Mouse (Mus musculus): ENCODE measurements around the gene Galm. TPM values are rescaled to one million over a fixed set of nuclear protein-coding genes. Genes with fewer than 3 reads are reported as not detected.
A peak's percentile ranks its signal among the peaks of the same experiment; 100 is the strongest.
"Not testable (repeated sequence)": the region's sequence is repeated elsewhere in the genome, so short reads cannot be mapped to it uniquely, and the experiment has no call there.

The Galm gene
- total RNA-seq, 2 experiments from 2014 or later: 3.8 to 5.4 TPM

- no peak overlapping the region for H3K4me3 ChIP-seq
- H3K27ac ChIP-seq: no peak overlapping the region
- no peak for TF ChIP-seq CTCF (conservative IDR thresholded peaks at IDR 0.05)
- DNase-seq (ENCODE audit: low spot score in 2 of 2): no peak
Observed at GRCm38 (mm10) chr17:80174146-80174545, 46.9 kb downstream of the Galm start.

GRCm38 (mm10) chr17:80174699-80175385 lies 47.6 kb downstream of the Galm start:
- Histone ChIP-seq H3K4me3 (no peak overlapping the region), H3K27ac (no peak overlapping the region)
- DNase-seq (ENCODE audit: low spot score in 2 of 2): no peak
- no peak for TF ChIP-seq CTCF (conservative IDR thresholded peaks at IDR 0.05)

- H3K4me3 ChIP-seq: no peak overlapping the region
- no peak for DNase-seq (ENCODE audit: low spot score in 2 of 2)
- no peak for TF ChIP-seq CTCF (conservative IDR thresholded peaks at IDR 0.05)
- H3K27ac ChIP-seq: no peak overlapping the region
Observed at GRCm38 (mm10) chr17:80175386-80175739, 48.1 kb downstream of the Galm start.

- no peak overlapping the region for H3K27ac ChIP-seq
- DNase-seq (ENCODE audit: low spot score in 2 of 2): no peak
- no peak for TF ChIP-seq CTCF (conservative IDR thresholded peaks at IDR 0.05)
- no peak overlapping the region for H3K4me3 ChIP-seq
Observed at GRCm38 (mm10) chr17:80175966-80176365, 48.7 kb downstream of the Galm start.

- not testable (repeated sequence) for DNase-seq (ENCODE audit: low spot score in 2 of 2); H3K4me3 ChIP-seq; H3K27ac ChIP-seq
Observed at GRCm38 (mm10) chr17:80178846-80179245, 51.6 kb downstream of the Galm start.

- peak; percentile 72 to 76 for DNase-seq (ENCODE audit: low spot score in 2 of 2)
- Histone ChIP-seq H3K4me3 (no peak overlapping the region), H3K27ac (no peak overlapping the region)
- TF ChIP-seq CTCF (conservative IDR thresholded peaks at IDR 0.05): peak; percentile 82
Observed at GRCm38 (mm10) chr17:80179959-80180358, 52.7 kb downstream of the Galm start.

- Histone ChIP-seq H3K4me3 (no peak overlapping the region), H3K27ac (no peak overlapping the region)
- DNase-seq (ENCODE audit: low spot score in 2 of 2): no peak
- no peak for TF ChIP-seq CTCF (conservative IDR thresholded peaks at IDR 0.05)
Observed at GRCm38 (mm10) chr17:80180468-80180867, 53.2 kb downstream of the Galm start.

- DNase-seq (ENCODE audit: low spot score in 2 of 2): no peak
- Histone ChIP-seq H3K4me3 (no peak overlapping the region), H3K27ac (no peak overlapping the region)
- no peak for TF ChIP-seq CTCF (conservative IDR thresholded peaks at IDR 0.05)
Observed at GRCm38 (mm10) chr17:80183615-80184014, 56.3 kb downstream of the Galm start.

- Histone ChIP-seq H3K27ac (no peak overlapping the region), H3K4me3 (no peak overlapping the region)
- peak; percentile 82 for TF ChIP-seq CTCF (conservative IDR thresholded peaks at IDR 0.05)
- DNase-seq (ENCODE audit: low spot score in 2 of 2): peak; percentile 23 to 30
Observed at GRCm38 (mm10) chr17:80193075-80193474, 65.8 kb downstream of the Galm start.

GRCm38 (mm10) chr17:80199160-80199778 lies 72.0 kb downstream of the Galm start:
- Histone ChIP-seq H3K27ac (no peak overlapping the region), H3K4me3 (no peak overlapping the region)
- no peak for DNase-seq (ENCODE audit: low spot score in 2 of 2)
- no peak for TF ChIP-seq CTCF (conservative IDR thresholded peaks at IDR 0.05)

- DNase-seq (ENCODE audit: low spot score in 2 of 2): no peak
- no peak for TF ChIP-seq CTCF (conservative IDR thresholded peaks at IDR 0.05)
- H3K27ac ChIP-seq: peak overlapping the region; percentile 99
- H3K4me3 ChIP-seq: peak overlapping the region; percentile 100
Observed at GRCm38 (mm10) chr17:80205657-80206056, 78.4 kb downstream of the Galm start.

- H3K4me3 ChIP-seq: peak overlapping the region; percentile 100
- no peak for DNase-seq (ENCODE audit: low spot score in 2 of 2)
- no peak for TF ChIP-seq CTCF (conservative IDR thresholded peaks at IDR 0.05)
- peak overlapping the region; percentile 99 for H3K27ac ChIP-seq
Observed at GRCm38 (mm10) chr17:80206301-80206670, 79.0 kb downstream of the Galm start.

- TF ChIP-seq CTCF (conservative IDR thresholded peaks at IDR 0.05): no peak
- peak within 1 kb of the TSS; percentile 99 for H3K27ac ChIP-seq
- DNase-seq (ENCODE audit: low spot score in 2 of 2): peak; percentile 98 to 99
- peak within 1 kb of the TSS; percentile 100 for H3K4me3 ChIP-seq
Observed at GRCm38 (mm10) chr17:80206671-80207581, 79.7 kb downstream of the Galm start, which contains the start of the genes Srsf7 and Ttc39d. Gene Srsf7, minus strand, starts transcription at chr17:80207307. Gene Ttc39d, plus strand, starts transcription at chr17:80207460.

GRCm38 (mm10) chr17:80213998-80214397 lies 86.7 kb downstream of the Galm start:
- H3K27ac ChIP-seq; H3K4me3 ChIP-seq; DNase-seq (ENCODE audit: low spot score in 2 of 2): not testable (repeated sequence)
